Mouse (Mus musculus) forebrain, embryonic 12.5 days (tissue): ENCODE data around the gene Ndufb4. TPM values are rescaled to one million over a fixed set of nuclear protein-coding genes. Genes with fewer than 3 reads are reported as not detected.
A peak's percentile ranks its signal among the peaks of the same experiment; 100 is the strongest.

ENCODE experiments used
- ATAC-seq: fragments of 200-750 bp; cut with Nextera tagmentation; 2 replicates; pipeline ENCODE4 v1.8.0; 2017; ENCODE audit warnings: moderate TSS enrichment; ENCODE audit not compliant: low FRiP score
- H3K27ac ChIP-seq: fragments of 300-500 bp; sonication (generic); 2 replicates; pipeline ENCODE4 v1.5.1; 2016; ENCODE audit warnings: mild to moderate bottlenecking
- H3K27me3 ChIP-seq: fragments of 300-500 bp; sonication (generic); 2 replicates; pipeline ENCODE4 v1.6.1; 2016; ENCODE audit warnings: mild to moderate bottlenecking
- H3K36me3 ChIP-seq: fragments of 300-500 bp; sonication (generic); replicated peaks from 2 replicates; pipeline ENCODE4 v1.6.1; 2016; ENCODE audit warnings: mild to moderate bottlenecking
- H3K4me1 ChIP-seq: fragments of 300-500 bp; sonication (generic); 2 replicates; pipeline ENCODE4 v1.6.1; 2016
- H3K4me2 ChIP-seq: fragments of 300-500 bp; sonication (generic); 2 replicates; pipeline ENCODE4 v1.6.1; 2016; ENCODE audit warnings: mild to moderate bottlenecking, moderate library complexity
- H3K4me3 ChIP-seq: fragments of 300-500 bp; sonication (generic); replicated peaks from 2 replicates; pipeline ENCODE4 v1.5.1; 2016; ENCODE audit warnings: mild to moderate bottlenecking
- H3K9ac ChIP-seq: fragments of 300-500 bp; sonication (generic); 2 replicates; pipeline ENCODE4 v1.6.1; 2016; ENCODE audit warnings: mild to moderate bottlenecking
- H3K9me3 ChIP-seq: fragments of 300-500 bp; sonication (generic); 2 replicates; pipeline ENCODE4 v1.6.1; 2016
- WGBS: fragments of 180-500 bp; shearing (Covaris S2); methylation state at CpG from one replicate; pipeline ENCODE4 v1.1.7; 2016; 5-methylcytosine and 5-hydroxymethylcytosine counted together
- polyA plus RNA-seq: library from polyadenylated mRNA; unstranded; fragments of >200 nt; fragmentation: Nextera tagmentation; extraction: Ambion mirVana; gene quantifications from 2 replicates; pipeline ENCODE4 v1.2.1, GENCODE M21; 2016

Gene Ndufb4
- polyA plus RNA-seq, 1 experiment from 2014 or later, result 77.0 TPM

DNA sequence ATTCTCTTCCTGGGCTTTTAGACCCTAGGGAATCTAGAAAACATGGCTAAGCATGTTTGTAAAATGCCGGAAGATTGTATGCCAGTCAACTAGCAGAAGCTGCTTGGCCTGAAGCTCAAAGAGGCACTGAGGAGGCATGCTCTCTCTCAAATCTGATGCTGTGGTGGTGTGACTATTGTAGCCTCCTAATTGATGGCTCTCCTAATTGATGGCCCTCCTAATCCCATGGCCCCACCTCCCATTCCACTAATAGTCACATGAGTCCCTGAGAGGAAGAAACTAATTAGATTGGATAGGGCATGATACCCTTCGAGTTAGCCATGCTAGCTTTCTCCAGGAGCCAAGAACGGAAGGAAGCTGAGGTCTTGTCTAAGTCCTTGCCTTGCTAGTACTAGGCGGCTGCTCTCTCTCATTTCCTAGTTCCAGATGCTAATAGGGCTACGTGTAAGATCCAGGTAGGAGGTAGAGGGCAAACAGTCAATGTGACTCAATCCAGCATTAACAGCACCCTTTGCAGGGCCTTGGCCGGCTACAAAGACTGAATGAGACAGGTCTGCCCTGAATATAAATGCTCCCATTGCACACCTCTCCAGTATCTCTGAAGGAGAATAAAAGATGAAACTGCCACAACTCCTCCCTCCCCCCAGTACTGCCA is 31.8 kb upstream of the Ndufb4 start:
- Histone ChIP-seq H3K36me3 (no peaks in the 10 kb centered on the region), H3K9me3 (no peaks in the 10 kb centered on the region), H3K4me3 (no peak overlapping the region), H3K27me3 (no peaks in the 10 kb centered on the region), H3K27ac (no peak overlapping the region), H3K4me1 (peaks cover 43% of the 10 kb centered on the region), H3K9ac (no peak overlapping the region), H3K4me2 (no peak overlapping the region)
- 38% methylated on average over 6 of the region's 6 CpGs for WGBS
- no peak for ATAC-seq

DNA sequence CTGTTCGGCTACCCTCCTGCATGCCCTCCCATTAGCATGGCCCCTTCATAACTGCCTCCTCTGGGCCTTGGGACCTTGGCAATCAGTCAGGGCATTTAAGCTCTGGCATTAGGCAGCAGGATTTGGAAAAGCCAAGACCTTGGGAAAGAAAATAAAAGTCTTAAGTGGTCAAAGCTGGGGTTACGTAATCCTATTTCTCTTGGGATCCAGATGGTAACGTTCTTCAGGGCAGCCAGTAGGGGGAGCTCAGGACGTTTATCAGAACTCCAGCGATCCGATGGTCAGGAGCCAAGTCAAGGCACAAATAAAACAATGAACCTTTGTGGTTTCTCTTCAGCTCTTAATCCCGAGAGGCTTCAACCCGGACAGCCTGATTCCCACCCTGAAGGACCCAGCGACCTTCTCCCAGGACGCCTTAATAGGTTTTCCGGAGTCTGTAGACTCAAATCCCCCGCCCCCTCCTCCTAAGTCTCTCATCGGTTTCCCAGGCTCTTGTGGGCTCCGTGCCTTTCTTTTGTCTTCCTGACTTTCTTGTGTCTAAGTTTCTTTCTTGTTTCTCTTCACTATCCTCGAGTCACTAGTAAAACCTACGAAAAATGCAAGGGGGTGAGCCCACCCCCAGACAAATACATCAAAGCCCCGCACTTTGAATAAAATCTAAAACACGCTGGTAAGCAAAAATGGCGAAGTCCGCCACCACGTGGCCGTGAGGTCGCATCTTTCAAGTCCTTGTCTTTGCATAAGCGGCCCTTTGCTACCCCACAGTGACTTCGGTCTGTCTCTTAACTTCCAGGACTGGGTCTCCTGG is 30.6 kb upstream of the Ndufb4 start:
- Histone ChIP-seq H3K36me3 (no peaks in the 10 kb centered on the region), H3K4me3 (peak overlapping the region; percentile 30), H3K27me3 (no peaks in the 10 kb centered on the region), H3K9ac (peak overlapping the region; percentile 39; the same call in 1 of the 2 replicates), H3K9me3 (no peaks in the 10 kb centered on the region), H3K27ac (peak overlapping the region; percentile 84), H3K4me2 (peak overlapping the region; percentile 55), H3K4me1 (peaks cover 46% of the 10 kb centered on the region)
- 2% methylated on average over 25 of the region's 25 CpGs for WGBS
- ATAC-seq, result peak; percentile 51

DNA sequence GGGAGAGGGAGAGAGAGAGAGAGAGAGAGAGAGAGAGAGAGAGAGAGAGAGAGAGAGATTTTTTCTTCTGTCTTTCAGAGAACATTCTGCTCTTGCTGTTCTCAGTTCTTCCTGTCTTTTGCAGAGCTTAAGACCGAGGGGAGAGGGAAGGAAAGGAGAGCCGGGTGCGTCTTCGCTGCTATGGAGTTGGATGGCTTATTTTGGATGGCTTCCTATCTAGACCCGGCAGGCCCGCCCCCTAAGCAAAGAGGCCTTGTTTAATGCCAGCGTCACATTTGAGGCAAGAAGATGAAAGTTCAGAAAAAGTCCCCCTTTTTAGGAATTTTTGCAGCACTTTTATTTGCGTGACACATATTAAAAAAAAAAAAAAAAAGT is 30.0 kb upstream of the Ndufb4 start:
- peak; percentile 21; the same call in 1 of the 2 replicates for ATAC-seq
- H3K27me3 ChIP-seq, result no peaks in the 10 kb centered on the region
- H3K27ac ChIP-seq, result peak overlapping the region; percentile 84
- 9% methylated on average over 8 of the region's 8 CpGs for WGBS
- peaks cover 46% of the 10 kb centered on the region for H3K4me1 ChIP-seq
- H3K36me3 ChIP-seq, result no peaks in the 10 kb centered on the region
- peak overlapping the region; percentile 30 for H3K4me3 ChIP-seq
- H3K9me3 ChIP-seq, result no peaks in the 10 kb centered on the region
- H3K4me2 ChIP-seq, result peak overlapping the region; percentile 55
- H3K9ac ChIP-seq, result peak overlapping the region; percentile 39; the same call in 1 of the 2 replicates

DNA sequence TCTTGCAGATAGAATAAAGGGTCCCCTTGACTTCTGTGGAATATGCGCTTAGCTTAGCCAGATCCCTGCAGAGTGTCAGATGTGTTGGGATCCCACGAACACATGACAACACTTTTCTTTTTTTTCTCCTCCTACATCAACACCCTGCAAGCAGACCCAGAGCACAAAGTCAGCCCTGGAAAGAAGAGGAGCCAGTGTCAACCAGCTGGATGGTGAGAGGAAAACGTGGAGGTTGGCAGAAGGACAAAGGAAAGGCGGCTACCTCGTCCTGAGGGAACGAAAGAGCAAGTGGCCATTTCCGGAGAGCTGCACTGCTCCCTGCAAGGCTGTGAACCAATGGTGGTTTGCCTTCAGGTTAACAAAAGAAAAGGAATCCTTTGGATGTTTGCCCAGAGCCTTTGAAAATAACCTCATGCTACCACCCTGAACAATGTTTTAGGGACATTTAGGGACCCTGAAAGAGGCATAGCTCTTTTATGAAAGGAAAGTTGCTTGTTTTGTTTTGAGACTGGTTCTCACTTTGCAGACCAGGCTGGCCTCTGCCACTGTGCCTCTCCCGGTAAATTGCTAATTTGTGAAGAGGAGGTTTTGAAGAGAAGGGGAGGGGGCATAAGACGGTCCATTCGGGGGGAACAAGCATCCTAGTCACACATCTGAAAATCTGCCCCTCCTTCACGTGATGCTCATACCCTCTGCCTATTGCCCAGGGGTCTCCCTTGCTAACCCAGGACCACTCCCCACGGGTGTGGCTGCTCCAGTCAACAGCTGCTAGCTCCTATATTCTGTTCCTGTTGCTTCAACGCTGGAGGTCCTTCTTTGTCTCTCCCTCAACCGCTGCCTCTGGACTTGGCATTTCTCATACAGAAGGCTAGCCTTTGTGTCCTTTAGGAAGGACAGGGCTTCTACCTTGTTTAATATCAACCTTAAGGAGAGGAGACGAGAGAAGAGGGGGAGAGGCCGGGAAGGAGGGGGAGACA is 29.2 kb upstream of the Ndufb4 start:
- no peak overlapping the region for H3K4me3 ChIP-seq
- peak overlapping the region; percentile 84 for H3K27ac ChIP-seq
- peak; percentile 43; the same call in 1 of the 2 replicates for ATAC-seq
- H3K27me3 ChIP-seq, result no peaks in the 10 kb centered on the region
- no peaks in the 10 kb centered on the region for H3K36me3 ChIP-seq
- H3K4me2 ChIP-seq, result peak overlapping the region; percentile 55
- WGBS, result 7% methylated on average over 16 of the region's 16 CpGs
- no peaks in the 10 kb centered on the region for H3K9me3 ChIP-seq
- peaks cover 46% of the 10 kb centered on the region for H3K4me1 ChIP-seq
- H3K9ac ChIP-seq, result peak overlapping the region; percentile 39; the same call in 1 of the 2 replicates

DNA sequence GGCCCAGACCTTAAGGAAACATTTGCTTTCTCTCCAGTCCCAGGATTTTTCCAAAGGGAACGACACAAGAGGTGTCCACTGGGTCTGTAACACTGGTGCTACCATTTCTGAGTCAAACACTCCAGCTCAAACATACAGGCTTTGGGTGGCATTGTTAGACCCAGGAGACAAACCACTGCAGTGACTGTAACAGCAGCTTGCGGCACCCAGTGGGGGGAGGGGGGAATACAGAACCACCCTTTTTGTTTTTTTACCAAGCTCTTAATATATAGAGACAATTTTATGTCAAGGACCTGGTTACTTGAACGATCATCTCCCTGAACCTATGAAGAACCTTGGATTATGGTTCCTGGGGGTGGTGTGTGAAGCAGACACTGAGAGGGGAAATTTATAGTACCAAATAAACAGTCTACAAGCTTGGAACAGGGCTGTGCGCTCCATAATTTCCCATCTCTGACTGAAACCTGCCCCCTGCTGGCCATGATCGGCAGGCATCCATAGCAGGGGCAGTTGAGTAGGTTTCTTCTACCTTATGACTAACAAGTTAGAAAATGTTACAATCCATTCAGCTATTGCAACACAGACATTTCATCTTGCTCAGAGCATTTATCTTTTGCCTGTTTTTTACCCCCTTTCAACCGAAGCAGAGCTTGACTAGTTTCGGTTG is 28.2 kb upstream of the Ndufb4 start:
- ATAC-seq, result peak; percentile 55
- 49% methylated on average over 7 of the region's 7 CpGs for WGBS
- no peak overlapping the region for H3K4me3 ChIP-seq
- H3K4me2 ChIP-seq, result no peak overlapping the region
- peaks cover 46% of the 10 kb centered on the region for H3K4me1 ChIP-seq
- no peak overlapping the region for H3K9ac ChIP-seq
- H3K27ac ChIP-seq, result peak overlapping the region; percentile 84
- H3K9me3 ChIP-seq, result no peaks in the 10 kb centered on the region
- H3K27me3 ChIP-seq, result no peaks in the 10 kb centered on the region
- no peaks in the 10 kb centered on the region for H3K36me3 ChIP-seq

DNA sequence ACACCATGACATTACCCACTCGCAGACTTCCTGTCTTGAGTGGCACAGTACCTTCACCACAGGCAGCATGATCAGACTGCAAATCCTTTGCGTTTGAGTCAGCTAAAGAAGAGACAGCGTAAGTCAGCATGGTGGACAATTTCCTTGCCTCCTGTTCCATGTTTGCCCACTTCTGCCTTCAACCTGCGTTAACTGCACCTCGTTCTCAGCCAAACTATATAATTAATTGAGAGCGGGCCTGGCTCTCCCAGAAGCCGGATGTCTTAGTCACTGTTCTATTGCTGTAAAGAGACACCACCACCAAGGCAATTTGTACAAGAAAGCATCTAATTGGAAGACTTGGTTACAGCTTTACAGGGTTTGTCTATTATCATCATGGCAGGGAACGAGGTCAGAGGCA is 26.6 kb upstream of the Ndufb4 start:
- H3K4me2 ChIP-seq, result no peak overlapping the region
- ATAC-seq, result no peak
- WGBS, result 80% methylated on average over 8 of the region's 8 CpGs
- H3K4me1 ChIP-seq, result peaks cover 48% of the 10 kb centered on the region
- 0 out of 2 replicates have a peak overlapping the region, but pooled peaks have one; percentile 19 for H3K27ac ChIP-seq
- H3K27me3 ChIP-seq, result no peaks in the 10 kb centered on the region
- no peaks in the 10 kb centered on the region for H3K36me3 ChIP-seq
- H3K9ac ChIP-seq, result no peak overlapping the region
- H3K9me3 ChIP-seq, result no peaks in the 10 kb centered on the region
- no peak overlapping the region for H3K4me3 ChIP-seq

DNA sequence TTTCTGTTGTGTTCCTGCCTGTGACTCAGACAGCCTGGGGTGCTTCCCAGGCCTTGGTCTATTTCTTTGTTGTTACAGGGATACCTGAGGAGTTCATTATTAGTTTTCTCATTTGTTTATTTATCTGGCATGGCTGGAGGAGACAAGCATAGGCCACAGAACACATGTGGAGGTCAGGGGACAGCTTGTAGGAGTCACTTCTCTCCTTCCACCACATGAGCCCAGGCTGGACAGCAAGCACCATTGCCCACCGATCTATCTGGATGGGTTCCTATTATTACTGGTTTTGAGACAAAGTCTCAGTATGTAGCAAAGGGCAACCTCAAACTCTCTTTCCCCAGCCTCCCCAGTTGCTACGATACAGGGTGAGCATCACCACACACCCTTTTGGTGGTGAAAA is 26.0 kb upstream of the Ndufb4 start:
- Histone ChIP-seq H3K27ac (no peak overlapping the region), H3K4me1 (peaks cover 42% of the 10 kb centered on the region), H3K9ac (no peak overlapping the region), H3K4me3 (no peak overlapping the region), H3K9me3 (no peaks in the 10 kb centered on the region), H3K36me3 (no peaks in the 10 kb centered on the region), H3K27me3 (no peaks in the 10 kb centered on the region), H3K4me2 (no peak overlapping the region)
- no peak for ATAC-seq
- 74% methylated on average over 2 of the region's 2 CpGs for WGBS

DNA sequence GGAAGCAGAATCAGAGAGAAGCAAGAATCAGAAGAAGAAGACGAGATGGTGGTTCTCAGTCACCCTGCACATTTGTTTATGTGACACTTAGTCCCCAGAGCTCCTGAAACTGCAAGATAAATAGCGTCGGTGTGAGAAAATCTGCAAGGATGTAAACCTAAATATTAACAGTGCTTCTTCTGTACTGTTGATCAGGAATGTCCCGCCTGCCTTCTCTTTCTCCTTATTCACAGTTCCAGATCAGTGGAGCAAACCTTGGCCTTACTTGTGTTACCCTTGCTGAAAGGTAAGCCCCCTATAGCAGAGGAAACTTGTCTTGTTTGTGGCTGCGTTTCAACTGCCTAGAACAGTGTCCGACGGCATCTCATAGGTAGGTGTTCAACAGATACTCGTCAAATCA is 23.3 kb upstream of the Ndufb4 start:
- Histone ChIP-seq H3K27ac (no peak overlapping the region), H3K9me3 (peaks cover 5% of the 10 kb centered on the region; the same call in 1 of the 2 replicates), H3K4me1 (peaks cover 19% of the 10 kb centered on the region), H3K4me3 (no peak overlapping the region), H3K36me3 (no peaks in the 10 kb centered on the region), H3K9ac (no peak overlapping the region), H3K4me2 (no peak overlapping the region), H3K27me3 (no peaks in the 10 kb centered on the region)
- WGBS, result 83% methylated on average over 8 of the region's 8 CpGs
- ATAC-seq, result no peak

DNA sequence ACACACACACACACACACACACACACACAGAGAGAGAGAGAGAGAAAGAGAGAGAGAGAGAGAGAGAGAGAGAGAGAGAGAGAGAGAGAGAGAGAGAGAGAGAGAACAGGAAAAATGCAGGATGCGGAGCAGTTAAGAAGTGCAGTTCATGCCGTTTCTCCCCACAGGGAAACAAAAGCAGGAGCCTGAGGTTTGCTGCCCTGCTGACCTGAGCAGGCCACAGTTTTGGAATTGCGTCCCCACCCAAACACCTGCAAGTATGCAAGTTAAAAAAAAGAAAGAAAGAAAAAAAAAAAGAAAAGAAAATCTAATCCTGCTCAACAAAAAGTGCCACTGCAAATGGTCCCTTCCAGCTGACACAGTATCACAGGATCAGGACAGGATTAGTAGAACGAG is 22.4 kb upstream of the Ndufb4 start:
- Histone ChIP-seq H3K4me3 (no peak overlapping the region), H3K9ac (no peak overlapping the region), H3K27ac (no peak overlapping the region), H3K4me2 (peak overlapping the region; percentile 24; the same call in 1 of the 2 replicates), H3K9me3 (peaks cover 5% of the 10 kb centered on the region; the same call in 1 of the 2 replicates), H3K36me3 (no peaks in the 10 kb centered on the region), H3K27me3 (no peaks in the 10 kb centered on the region), H3K4me1 (peaks cover 19% of the 10 kb centered on the region)
- ATAC-seq, result no peak
- WGBS, result 17% methylated on average over 4 of the region's 4 CpGs

DNA sequence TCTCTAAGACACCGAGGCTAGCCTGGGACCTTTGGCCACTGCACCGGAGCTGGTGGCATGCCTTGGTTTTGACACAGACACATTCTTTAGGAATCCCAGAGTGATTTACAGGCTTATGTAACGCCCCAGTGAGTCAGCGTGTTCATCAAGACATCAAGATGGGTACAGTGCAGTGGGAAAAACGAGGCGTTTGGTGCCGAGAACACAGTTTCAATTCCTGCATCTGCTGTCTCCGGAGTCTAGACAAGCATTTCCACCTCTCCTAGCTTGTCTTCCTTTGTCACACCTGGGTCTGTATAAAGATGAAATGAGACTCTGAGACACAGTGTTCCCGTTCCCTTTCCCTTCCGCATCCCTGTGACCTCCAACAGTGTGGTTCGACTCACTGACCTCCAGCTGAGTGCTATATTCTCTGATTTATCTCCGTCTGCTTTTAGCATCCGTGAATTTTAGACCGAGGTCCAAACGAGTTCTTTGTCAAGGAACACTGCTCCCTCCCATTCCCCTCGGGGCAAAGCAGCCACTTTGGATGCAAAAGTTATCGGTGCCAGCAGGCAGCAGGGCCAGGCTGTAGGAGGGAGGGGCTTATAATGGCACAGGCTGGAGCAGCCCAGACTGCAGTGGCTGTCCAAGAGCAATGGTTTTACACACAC is 21.9 kb upstream of the Ndufb4 start:
- H3K9me3 ChIP-seq, result peaks cover 5% of the 10 kb centered on the region; the same call in 1 of the 2 replicates
- H3K27me3 ChIP-seq, result no peaks in the 10 kb centered on the region
- WGBS, result 51% methylated on average over 17 of the region's 17 CpGs
- H3K36me3 ChIP-seq, result no peaks in the 10 kb centered on the region
- H3K4me2 ChIP-seq, result peak overlapping the region; percentile 24
- peaks cover 19% of the 10 kb centered on the region for H3K4me1 ChIP-seq
- no peak overlapping the region for H3K27ac ChIP-seq
- ATAC-seq, result peak; percentile 70; the same call in 1 of the 2 replicates
- no peak overlapping the region for H3K4me3 ChIP-seq
- no peak overlapping the region for H3K9ac ChIP-seq

DNA sequence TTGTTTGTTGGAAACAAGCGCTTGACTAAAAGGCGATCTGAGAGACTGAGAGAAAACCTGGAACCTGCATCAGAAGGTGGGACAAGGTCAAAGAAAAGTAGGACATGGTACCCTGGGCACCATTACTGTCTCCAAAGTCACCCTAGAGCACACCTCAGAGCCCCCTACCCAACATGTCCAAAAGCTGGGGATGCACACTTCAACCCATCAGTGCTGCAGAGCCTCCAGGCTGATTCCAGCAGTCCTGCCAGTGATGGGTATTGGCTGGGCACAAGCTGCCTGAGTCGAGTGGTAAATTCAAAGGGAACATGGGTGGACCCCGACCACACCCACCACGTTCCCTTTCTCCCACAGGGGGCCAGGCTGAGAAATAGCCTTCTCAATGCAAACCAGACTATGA is 21.1 kb upstream of the Ndufb4 start:
- Histone ChIP-seq H3K36me3 (no peaks in the 10 kb centered on the region), H3K27me3 (no peaks in the 10 kb centered on the region), H3K9ac (no peak overlapping the region), H3K27ac (no peak overlapping the region), H3K4me3 (no peak overlapping the region), H3K9me3 (peaks cover 5% of the 10 kb centered on the region; the same call in 1 of the 2 replicates), H3K4me1 (peaks cover 18% of the 10 kb centered on the region), H3K4me2 (no peak overlapping the region)
- no peak for ATAC-seq
- WGBS, result 91% methylated on average over 5 of the region's 5 CpGs
